Mouse (Mus musculus): ENCODE measurements around the gene Slc2a10.

Gene Slc2a10

GRCm38 (mm10) chr2:165558916-165559315 is 55.3 kb downstream of the Slc2a10 start:
- in situ Hi-C loops (cut with MboI; ENCODE audit: low sequenced_read_pairs): no loop called here

DNA sequence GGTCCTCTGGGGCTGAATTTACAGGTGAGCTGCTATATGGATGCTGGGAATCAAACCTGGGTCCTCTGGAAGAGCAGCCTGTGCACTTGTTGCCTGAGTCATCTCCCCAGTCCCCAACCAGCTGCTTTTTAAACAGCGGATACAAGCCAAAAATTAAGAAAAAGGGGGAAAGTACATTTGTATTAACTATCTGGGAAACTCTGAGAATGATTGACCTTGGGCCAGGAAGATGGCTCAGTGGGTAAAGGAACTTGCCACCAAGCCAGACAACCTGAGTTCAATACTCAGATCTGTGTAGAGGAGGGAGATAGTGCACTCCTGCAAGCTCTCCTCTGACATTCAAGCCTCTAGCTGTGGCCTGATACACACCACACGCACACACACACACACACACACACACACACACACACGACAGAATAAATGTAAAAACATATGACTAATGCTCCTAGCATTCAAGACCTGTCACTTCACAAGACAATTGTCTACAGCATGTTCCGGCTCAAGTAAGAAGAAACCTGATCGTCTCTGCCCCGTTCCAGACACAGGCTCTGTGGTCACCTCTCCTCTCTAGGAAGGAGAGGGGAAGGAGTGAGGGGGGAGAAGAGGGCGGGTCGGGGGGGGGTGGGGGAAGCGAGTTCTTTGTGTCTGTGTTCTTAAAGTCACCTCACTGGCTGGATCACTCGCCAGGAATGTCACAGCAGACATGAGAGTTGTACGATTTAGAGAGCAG is 56.1 kb downstream of the Slc2a10 start:
- in situ Hi-C loops (cut with MboI; ENCODE audit: low sequenced_read_pairs): no loop called here

- in situ Hi-C loops (cut with MboI; ENCODE audit: low sequenced_read_pairs): no loop called here
Observed at GRCm38 (mm10) chr2:165561861-165562260, 58.3 kb downstream of the Slc2a10 start.

DNA sequence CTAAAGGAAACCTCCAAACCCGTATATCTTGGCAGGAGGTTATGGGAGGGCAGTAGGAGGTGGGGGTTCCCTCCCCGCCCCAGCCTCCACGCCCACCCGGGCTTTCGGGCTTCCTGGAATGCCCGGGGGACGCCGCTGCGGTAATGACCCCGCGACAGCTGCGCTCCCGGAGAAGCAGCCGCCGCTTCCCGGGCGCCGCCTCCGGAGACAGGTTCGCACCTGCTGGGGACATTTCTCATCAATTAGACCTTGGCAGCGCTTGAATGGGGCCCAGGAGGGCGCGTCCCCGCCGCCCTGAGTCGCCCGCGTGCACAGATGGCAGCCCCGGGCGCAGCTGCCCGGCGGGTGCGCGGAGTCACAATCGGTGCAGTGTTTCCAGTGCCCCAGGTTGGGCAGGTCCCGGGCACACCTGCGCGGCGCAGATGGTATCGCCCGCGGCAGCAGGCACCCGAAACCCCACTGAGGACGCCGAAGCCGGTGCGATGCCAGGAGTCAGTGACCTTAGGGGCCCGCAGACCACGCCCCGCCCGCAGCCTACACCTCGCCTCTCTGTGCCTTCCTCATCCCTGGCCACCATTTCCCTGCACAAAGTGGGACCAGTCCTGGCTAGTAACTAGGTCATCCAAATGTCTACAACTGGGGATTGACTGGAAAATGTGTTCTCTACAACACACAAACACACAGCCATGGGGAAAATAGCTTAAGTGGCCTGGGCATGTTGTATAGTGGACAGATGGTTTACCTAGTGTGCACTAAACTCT is 59.9 kb downstream of the Slc2a10 start:
- in situ Hi-C loops (cut with MboI; ENCODE audit: low sequenced_read_pairs): no loop called here

DNA sequence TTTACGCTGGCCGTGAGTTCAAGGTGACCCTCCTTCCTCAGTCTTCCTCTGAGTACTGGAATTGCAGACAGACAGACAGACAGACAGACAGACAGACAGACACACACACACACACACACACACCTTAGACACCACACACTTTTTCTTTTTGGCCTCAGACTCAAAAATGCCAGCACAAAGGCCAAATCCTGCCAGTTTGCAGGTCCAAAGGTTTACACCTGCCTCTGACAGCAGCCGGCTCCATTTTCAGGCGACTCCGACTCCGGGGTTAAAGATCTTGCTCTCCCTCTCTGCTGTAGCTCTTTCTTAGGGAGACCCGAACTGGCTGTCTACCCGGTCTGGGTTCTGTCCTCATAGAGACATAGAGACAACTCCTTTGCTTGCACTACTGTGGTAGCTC is 60.5 kb downstream of the Slc2a10 start:
- in situ Hi-C loops (cut with MboI; ENCODE audit: low sequenced_read_pairs): no loop called here

DNA sequence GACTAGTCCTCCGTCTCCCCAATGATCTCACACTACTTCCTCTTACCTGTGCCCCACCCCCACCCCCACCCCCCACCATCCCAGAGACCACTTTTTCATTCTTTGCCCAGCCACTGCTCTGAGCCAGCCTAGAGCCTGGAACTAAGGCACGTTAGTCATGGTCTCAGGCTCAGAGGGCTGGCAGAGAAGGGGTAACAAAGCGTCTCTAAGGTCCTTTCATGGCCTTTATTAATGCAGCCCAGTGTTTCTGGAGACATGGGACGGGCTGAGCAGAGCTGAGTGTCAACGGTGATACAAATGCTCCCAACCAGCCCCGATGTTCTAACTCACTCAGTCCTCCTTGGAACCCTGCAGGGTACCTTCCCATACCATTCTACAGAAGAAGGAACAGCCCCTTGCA is 61.0 kb downstream of the Slc2a10 start:
- in situ Hi-C loops (cut with MboI; ENCODE audit: low sequenced_read_pairs): no loop called here

DNA sequence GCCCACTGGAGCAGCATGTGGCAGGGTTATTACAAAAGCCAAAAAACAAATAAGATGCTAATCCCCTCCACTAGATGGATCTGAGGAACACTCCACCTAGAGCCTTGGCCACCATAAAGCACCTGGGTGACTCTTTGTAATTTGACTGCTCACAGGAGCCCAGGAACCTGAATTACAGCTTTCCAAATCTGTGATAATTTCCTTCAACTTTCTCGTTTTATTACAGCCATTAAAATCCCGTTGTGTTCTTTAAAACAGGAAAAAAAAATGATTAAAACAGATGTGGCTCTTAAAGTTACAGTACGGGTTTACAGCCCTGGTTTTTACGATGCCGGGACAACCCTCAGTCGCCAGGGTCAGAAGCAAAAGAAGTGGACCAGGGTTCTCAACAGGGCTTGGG is 63.3 kb downstream of the Slc2a10 start:
- in situ Hi-C loops (cut with MboI; ENCODE audit: low sequenced_read_pairs): no loop called here

DNA sequence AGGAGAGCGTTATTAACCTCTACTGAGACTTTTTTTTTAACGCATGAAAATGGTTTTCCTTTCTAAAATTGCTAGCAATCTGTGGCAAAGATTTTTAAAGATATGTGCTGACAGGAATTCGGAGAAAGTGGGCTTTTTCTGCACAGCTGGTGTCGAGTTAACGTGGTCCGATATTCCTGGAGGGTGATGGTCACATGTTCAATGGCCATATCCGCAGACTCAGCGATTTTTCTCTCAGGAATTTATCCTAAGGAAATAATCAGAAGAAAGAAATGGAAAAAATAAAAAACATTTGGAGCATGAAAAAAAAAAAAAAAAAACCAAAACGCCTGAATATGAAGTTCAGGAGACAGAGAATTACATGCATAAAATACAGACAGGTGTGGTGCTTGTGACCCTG is 64.2 kb downstream of the Slc2a10 start:
- in situ Hi-C loops (cut with MboI; ENCODE audit: low sequenced_read_pairs): no loop called here

DNA sequence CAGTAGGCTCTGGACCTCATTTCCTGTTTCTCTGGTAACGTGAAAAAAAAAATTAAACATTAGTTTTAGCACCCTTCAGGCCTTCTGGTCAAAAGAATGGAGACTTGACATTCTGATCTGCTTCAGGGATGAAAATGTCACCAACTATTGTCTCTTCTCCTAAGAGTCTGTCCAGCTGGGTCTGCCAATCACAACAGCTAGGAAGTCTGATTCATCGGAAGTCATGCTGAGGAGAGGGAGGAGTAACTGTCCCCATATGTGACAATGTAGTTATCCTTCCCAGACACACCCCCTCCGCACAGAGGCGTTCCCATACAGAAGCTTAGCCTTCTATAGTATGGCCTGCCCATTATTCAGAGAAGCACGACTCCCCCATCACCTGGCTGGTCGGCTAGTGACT is 65.3 kb downstream of the Slc2a10 start:
- in situ Hi-C loops (cut with MboI; ENCODE audit: low sequenced_read_pairs): no loop called here

Data from CH12F3 (cell line).